Mouse (Mus musculus) CH12.LX (cell line): ENCODE data around the gene Atp7a. TPM values are rescaled to one million over a fixed set of nuclear protein-coding genes. Genes with fewer than 3 reads are reported as not detected.

Source experiments
- DNase-seq: peaks from one replicate; pipeline ENCODE4 v3.0.0-alpha.2; 2013; ENCODE audit errors: extremely low read depth
- H3K27ac ChIP-seq: 2 replicates; pipeline ENCODE4 v1.5.1; 2012; ENCODE audit warnings: low read depth, mild to moderate bottlenecking, control low read depth, moderate library complexity; ENCODE audit not compliant: insufficient read depth
- H3K27me3 ChIP-seq: replicated peaks from 2 replicates; pipeline ENCODE3; 2012; ENCODE audit warnings: inconsistent platforms
- H3K36me3 ChIP-seq, 2 experiments: replicated peaks in 1 of 2; 2 replicates each; pipeline versions ENCODE3 to v1.6.1; 2012; ENCODE audit warnings: inconsistent platforms in 1 of 2, low read length in 1 of 2, mild to moderate bottlenecking in 1 of 2, mixed read lengths in 1 of 2, moderate library complexity in 1 of 2; ENCODE audit not compliant: control insufficient read depth in 1 of 2, insufficient read depth in 1 of 2
- H3K4me1 ChIP-seq, 2 experiments: 2 replicates each; pipeline ENCODE4 v1.6.1; 2012; ENCODE audit warnings: inconsistent platforms in 1 of 2, moderate library complexity in 1 of 2; ENCODE audit not compliant: insufficient read depth in 2 of 2, control insufficient read depth in 1 of 2
- H3K4me2 ChIP-seq: 2 replicates; pipeline ENCODE4 v1.6.1; 2012; ENCODE audit warnings: low read depth, mild to moderate bottlenecking, control low read depth; ENCODE audit not compliant: poor library complexity, insufficient read depth, severe bottlenecking
- H3K4me3 ChIP-seq, 3 experiments: fragments of 150-350 bp in 1 of 3; sonication (generic) in 1 of 3; replicated peaks in 1 of 3; 2 replicates each; pipeline versions ENCODE3 to v1.5.1; 2011 to 2012; ENCODE audit warnings: low read depth in 2 of 3, low read length in 2 of 3, mild to moderate bottlenecking in 2 of 3, moderate library complexity in 2 of 3, control low read depth in 1 of 3, improper control_type of control experiment in 1 of 3, inconsistent platforms in 1 of 3, mixed read lengths in 1 of 3; ENCODE audit not compliant: poor library complexity in 1 of 3
- H3K79me2 ChIP-seq: replicated peaks from 2 replicates; pipeline ENCODE4 v1.6.1; 2012; ENCODE audit warnings: mild to moderate bottlenecking, moderate library complexity; ENCODE audit not compliant: control insufficient read depth, poor library complexity, insufficient read depth, severe bottlenecking; ENCODE audit errors: extremely low read depth
- H3K9ac ChIP-seq: 2 replicates; pipeline ENCODE4 v1.6.1; 2012; ENCODE audit warnings: low read depth, mild to moderate bottlenecking, control low read depth, moderate library complexity; ENCODE audit not compliant: insufficient read depth
- H3K9me3 ChIP-seq: replicated peaks from 2 replicates; pipeline ENCODE3; 2012; ENCODE audit warnings: low read length, inconsistent platforms, mixed read lengths
- BHLHE40 ChIP-seq: IDR thresholded peaks from 2 replicates; pipeline ENCODE4 v1.6.1; 2011; ENCODE audit warnings: mild to moderate bottlenecking, low read depth, low read length, improper control_type of control experiment
- ETS1 ChIP-seq: conservative IDR thresholded peaks from 2 replicates; pipeline ENCODE4 v1.6.1; 2012; ENCODE audit warnings: low read depth, mild to moderate bottlenecking, inconsistent platforms, low read length, improper control_type of control experiment, moderate library complexity
- KAT2A ChIP-seq: IDR thresholded peaks from 2 replicates; pipeline ENCODE4 v1.6.1; 2012; ENCODE audit warnings: low read length, improper control_type of control experiment, inconsistent platforms; ENCODE audit not compliant: insufficient replicate concordance
- MEF2A ChIP-seq: IDR thresholded peaks from 2 replicates; pipeline ENCODE4 v1.6.1; 2014; ENCODE audit warnings: low read depth, mild to moderate bottlenecking, inconsistent platforms, low read length, improper control_type of control experiment, borderline replicate concordance
- NRF1 ChIP-seq: IDR thresholded peaks from 2 replicates; pipeline ENCODE4 v1.6.1; 2014; ENCODE audit warnings: low read depth, mild to moderate bottlenecking, inconsistent platforms, low read length, improper control_type of control experiment, moderate library complexity
- PAX5 ChIP-seq: IDR thresholded peaks from 2 replicates; pipeline ENCODE4 v1.6.1; 2012; ENCODE audit warnings: low read length, inconsistent platforms, mixed read lengths
- UBTF ChIP-seq: IDR thresholded peaks from 2 replicates; pipeline ENCODE4 v1.6.1; 2012; ENCODE audit warnings: low read depth, mild to moderate bottlenecking, inconsistent platforms, low read length, improper control_type of control experiment, moderate library complexity
- USF1 ChIP-seq: IDR thresholded peaks from 2 replicates; pipeline ENCODE4 v1.6.1; 2014; ENCODE audit warnings: low read depth, mild to moderate bottlenecking, inconsistent platforms, low read length, improper control_type of control experiment
- USF2 ChIP-seq: conservative IDR thresholded peaks from 2 replicates; pipeline ENCODE4 v1.6.1; 2011; ENCODE audit warnings: low read depth, low read length, improper control_type of control experiment
- ZNF384 ChIP-seq: IDR thresholded peaks from 2 replicates; pipeline ENCODE4 v1.6.1; 2012; ENCODE audit warnings: low read depth, low read length, improper control_type of control experiment, inconsistent platforms
- dilution Hi-C: fragments of 300-500 bp; cut with MboI; formaldehyde crosslinking; loops from 2 replicates; pipeline ENCODE4 v1.14.3; 2020; ENCODE audit warnings: low sequenced_read_pairs; ENCODE audit not compliant: extremely low pct_unique_long_range_greater_than_20kb, extremely low pct_ligation_motif_present
- in situ Hi-C: fragments of 300-500 bp; cut with MboI; formaldehyde crosslinking; loops from 3 replicates; pipeline ENCODE4 v1.14.3; 2019; ENCODE audit warnings: low sequenced_read_pairs, low pct_ligation_motif_present, low pct_unique_long_range_greater_than_20kb, mixed read lengths
- polyA plus RNA-seq: library from polyadenylated mRNA; unstranded; fragments of >175 nt; gene quantifications from 2 replicates; pipeline ENCODE4 v1.2.1, GENCODE M21; 2012; ENCODE audit warnings: low read depth; ENCODE audit not compliant: insufficient read length
- total RNA-seq, 2 experiments: library from RNA; depleted of rRNA; stranded (reverse); fragments of 300-350 nt in 1 of 2; fragments of >200 nt in 1 of 2; gene quantifications; 2 replicates each; pipeline ENCODE4 v1.2.3; 2012 to 2014

Gene Atp7a
- total and polyA plus RNA-seq, 3 experiments: 2.2 to 5.4 (median 4.0) TPM

- no peaks in the 10 kb centered on the region for H3K4me1 ChIP-seq
- H3K79me2 ChIP-seq: no peaks in the 10 kb centered on the region
- no peak overlapping the region for H3K9ac ChIP-seq
- H3K9me3 ChIP-seq: no peaks in the 10 kb centered on the region
- dilution Hi-C loops (no loop called here), in situ Hi-C loops (no loop called here)
- H3K36me3 ChIP-seq: no peaks in the 10 kb centered on the region
- no peak overlapping the region for H3K27ac ChIP-seq
- H3K27me3 ChIP-seq: no peaks in the 10 kb centered on the region
- no peak for DNase-seq
- peak overlapping the region; percentile 8 for H3K4me2 ChIP-seq
- H3K4me3 ChIP-seq: no peak overlapping the region
- no peak for TF ChIP-seq USF2
- no peak for TF ChIP-seq BHLHE40
- no peak for TF ChIP-seq MEF2A
- no peak for TF ChIP-seq USF1
- no peak for TF ChIP-seq ZNF384
- TF ChIP-seq ETS1: no peak
- TF ChIP-seq UBTF: no peak
- TF ChIP-seq KAT2A: no peak
- TF ChIP-seq PAX5: no peak
- no peak for TF ChIP-seq NRF1
These were observed 144.7 kb downstream of the Atp7a start for GRCm38 (mm10) chrX:106171853-106172154.

Other genes starting within 250 kb of the Atp7a start
- 64.3 and 67.1 TPM in 2 replicates for gene Atrx, start 97.9 kb upstream of the Atp7a start, total RNA-seq (2012; rRNA removed)
- gene Atrx, start 97.9 kb upstream of the Atp7a start, total RNA-seq (2014; rRNA removed): 64.9 and 72.4 TPM in 2 replicates
- gene Atrx, start 97.9 kb upstream of the Atp7a start, polyA plus RNA-seq: 83.6 and 87.5 TPM in 2 replicates
- 55.1 and 60.7 TPM in 2 replicates for gene Magt1, start 15.4 kb upstream of the Atp7a start, total RNA-seq (2012; rRNA removed)
- 78.4 and 90.3 TPM in 2 replicates for gene Magt1, start 15.4 kb upstream of the Atp7a start, total RNA-seq (2014; rRNA removed)
- gene Magt1, start 15.4 kb upstream of the Atp7a start, polyA plus RNA-seq: 48.5 and 64.5 TPM in 2 replicates
- gene Cox7b, start 11.6 kb upstream of the Atp7a start, total RNA-seq (2012; rRNA removed): 222 and 270 TPM in 2 replicates
- gene Cox7b, start 11.6 kb upstream of the Atp7a start, total RNA-seq (2014; rRNA removed): 593 and 712 TPM in 2 replicates
- 705 and 804 TPM in 2 replicates for gene Cox7b, start 11.6 kb upstream of the Atp7a start, polyA plus RNA-seq
- not detected in 2 replicates for gene Tlr13, start 115.9 kb downstream of the Atp7a start, total RNA-seq (2012; rRNA removed)
- gene Tlr13, start 115.9 kb downstream of the Atp7a start, total RNA-seq (2014; rRNA removed): not detected in 2 replicates
- gene Tlr13, start 115.9 kb downstream of the Atp7a start, polyA plus RNA-seq: 0.08 TPM in 1 of 2 replicates, not detected in the other
- 655 and 1,096 TPM in 2 replicates for gene Pgk1, start 159.8 kb downstream of the Atp7a start, total RNA-seq (2012; rRNA removed)
- 1,645 and 1,646 TPM in 2 replicates for gene Pgk1, start 159.8 kb downstream of the Atp7a start, total RNA-seq (2014; rRNA removed)
- 575 and 679 TPM in 2 replicates for gene Pgk1, start 159.8 kb downstream of the Atp7a start, polyA plus RNA-seq
- gene Taf9b, start 193.9 kb downstream of the Atp7a start, total RNA-seq (2012; rRNA removed): 1.7 and 3.1 TPM in 2 replicates
- gene Taf9b, start 193.9 kb downstream of the Atp7a start, total RNA-seq (2014; rRNA removed): 6.8 and 7.6 TPM in 2 replicates
- gene Taf9b, start 193.9 kb downstream of the Atp7a start, polyA plus RNA-seq: 3.8 and 4.3 TPM in 2 replicates
- not detected in 2 replicates for gene Fnd3c2, start 228.1 kb downstream of the Atp7a start, total RNA-seq (2012; rRNA removed)
- gene Fnd3c2, start 228.1 kb downstream of the Atp7a start, total RNA-seq (2014; rRNA removed): not detected in 2 replicates
- gene Fnd3c2, start 228.1 kb downstream of the Atp7a start, polyA plus RNA-seq: not detected in 2 replicates